Mouse (Mus musculus): ENCODE measurements around the gene Tm9sf3. TPM values are rescaled to one million over a fixed set of nuclear protein-coding genes. Genes with fewer than 3 reads are reported as not detected.
"Not testable (repeated sequence)": the region's sequence is repeated elsewhere in the genome, so short reads cannot be mapped to it uniquely, and the experiment has no call there.

The Tm9sf3 gene
- 10 to 100 TPM; 27.5 to 36.5 TPM for polyA plus RNA-seq (2017; shearing (Covaris generic))

DNA sequence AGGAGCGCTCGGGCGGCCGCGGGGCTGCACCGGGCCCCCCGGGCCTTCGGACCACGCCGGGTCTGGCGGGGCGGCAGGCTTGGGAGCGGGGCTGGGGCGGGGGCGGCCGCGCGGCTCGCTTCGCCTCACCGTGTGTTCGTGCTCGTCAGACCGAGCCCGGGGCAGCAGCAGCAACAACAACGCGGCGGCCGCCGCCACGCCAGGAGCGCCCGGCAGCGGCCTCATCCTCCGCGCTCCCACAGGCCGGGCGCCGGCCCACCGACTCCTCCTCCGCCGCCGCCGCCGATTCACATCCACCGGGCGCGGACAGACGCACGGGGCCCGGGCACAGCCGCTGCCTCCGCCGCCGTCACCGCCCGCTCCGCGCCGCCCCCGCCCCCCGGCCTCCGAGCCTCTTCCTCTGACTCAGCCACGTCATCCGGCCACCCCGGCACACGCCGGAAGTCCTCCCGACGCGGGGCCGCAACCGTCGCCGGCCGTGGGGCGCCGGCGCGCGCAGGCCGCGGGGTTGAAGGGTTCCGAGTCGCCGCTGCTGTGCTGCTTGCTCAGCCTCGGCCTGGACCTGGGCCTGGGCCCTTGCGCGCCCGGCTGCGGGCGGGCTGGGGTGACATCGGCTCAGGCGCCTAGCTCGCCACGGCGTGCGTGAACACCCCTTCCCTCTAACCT lies at the start of gene Tm9sf3:
Gene Tm9sf3 (minus strand): TSS at position 368 of the 666 bp plus-strand sequence.
- ATAC-seq: peak; percentile 72

DNA sequence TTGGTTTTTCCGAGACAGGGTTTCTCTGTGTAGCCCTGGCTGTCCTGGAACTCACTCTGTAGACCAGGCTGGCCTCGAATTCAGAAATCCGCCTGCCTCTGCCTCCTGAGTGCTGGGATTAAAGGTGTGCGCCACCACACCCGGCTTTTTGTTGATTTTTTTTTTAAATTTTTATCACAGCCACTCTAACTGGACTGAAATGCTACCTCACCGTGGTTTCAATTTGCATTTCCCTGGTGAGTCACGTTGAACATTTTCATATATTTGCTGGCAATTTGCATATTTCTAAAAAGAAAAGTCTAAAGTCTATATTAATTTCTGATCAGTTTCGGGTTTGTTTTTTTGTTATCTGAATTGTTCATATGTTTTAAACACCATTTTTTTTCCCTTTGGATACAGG lies 48.8 kb upstream of the Tm9sf3 start:
- not testable (repeated sequence) for ATAC-seq

DNA sequence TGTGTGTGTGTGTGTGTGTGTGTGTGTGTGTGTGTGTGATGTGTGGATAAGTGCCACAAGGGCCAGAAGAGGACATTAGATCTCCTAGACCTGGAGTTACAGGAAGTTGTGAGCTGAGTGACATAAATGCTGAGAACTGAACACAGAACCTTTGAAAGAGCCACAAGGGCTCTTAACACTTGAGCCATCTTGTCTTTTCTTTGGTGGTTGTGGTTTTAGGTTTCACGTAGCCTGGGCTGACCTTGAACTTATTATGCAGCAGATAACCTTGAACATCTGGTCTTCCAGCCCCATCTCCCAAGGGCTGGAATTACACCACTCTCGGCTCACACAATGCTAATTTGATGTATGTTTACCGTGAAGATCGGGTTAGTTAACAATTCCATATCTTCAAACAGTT lies 48.2 kb upstream of the Tm9sf3 start:
- ATAC-seq: no peak

DNA sequence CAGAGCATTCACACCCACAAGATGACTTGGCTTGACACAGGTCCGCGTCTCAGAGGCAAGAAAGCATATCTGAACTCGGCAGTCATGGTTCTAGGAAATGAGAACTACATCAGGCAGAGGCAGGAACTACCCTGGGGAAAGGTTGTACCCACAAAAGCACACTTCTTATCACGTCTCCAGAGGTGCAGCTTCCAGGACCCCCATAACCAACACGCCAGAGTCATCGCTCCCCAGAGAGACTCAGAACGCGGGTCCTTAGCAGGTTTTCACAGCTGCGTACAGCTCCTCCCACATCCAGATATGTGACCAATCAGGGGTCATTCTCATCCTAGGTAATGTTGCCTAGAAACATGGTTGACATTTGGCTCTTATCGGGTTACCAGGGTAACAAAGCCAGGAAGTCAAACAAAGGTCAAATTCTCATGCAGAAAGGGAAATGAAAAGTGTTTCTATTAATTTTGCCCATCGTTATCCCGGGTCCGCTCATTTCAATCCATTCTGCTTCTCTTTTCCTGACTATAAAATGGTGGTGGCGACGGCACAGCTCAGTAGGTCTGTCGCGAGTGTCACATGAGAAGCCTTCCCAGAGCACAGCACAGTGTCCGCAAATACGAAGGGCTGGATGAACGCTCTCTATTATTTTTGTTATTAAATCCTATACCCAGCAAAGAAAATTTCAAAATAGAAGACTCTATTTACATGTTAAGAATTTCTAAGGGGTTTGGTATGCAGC lies 47.3 kb upstream of the Tm9sf3 start:
- peak; percentile 98 for ATAC-seq

DNA sequence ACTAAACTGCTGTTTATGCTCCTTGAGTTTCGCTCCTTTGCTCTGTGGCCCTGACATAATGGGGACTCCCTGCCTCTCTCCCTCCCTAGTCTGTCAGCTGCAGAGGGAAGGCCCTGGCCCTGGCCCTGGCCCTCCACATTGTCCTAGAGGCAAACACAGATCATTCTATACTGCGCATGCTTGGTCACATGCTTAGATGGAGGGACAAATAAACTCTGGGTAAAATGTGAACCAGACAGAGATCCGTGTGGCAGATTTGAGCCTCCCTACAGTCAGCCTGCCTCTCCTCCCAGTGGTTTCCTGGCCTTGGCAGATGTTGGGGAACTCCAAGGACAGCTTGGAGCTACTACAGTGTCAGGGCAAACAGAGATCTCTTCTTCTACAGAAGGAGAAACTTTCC lies 40.1 kb upstream of the Tm9sf3 start:
- no peak for ATAC-seq

DNA sequence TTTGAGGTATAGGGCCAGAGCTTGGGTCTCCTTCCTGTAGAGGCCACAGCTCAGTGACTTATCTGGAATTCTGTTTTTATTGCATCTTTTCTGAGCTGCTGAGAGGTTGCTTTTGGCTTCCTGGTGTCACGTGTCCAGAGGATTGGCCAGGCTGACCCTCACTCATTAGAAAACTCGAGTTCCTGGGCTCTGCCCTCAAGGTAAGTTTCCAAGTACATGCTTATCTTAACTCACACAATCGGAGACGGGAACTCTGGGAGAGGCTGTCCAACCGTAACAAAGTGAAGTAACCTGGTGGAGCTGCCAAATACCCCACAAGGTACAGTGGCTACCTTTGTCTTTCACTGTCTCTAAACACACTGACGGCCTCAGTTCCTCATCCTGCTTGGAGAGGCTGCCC lies 39.6 kb upstream of the Tm9sf3 start:
- ATAC-seq: no peak

DNA sequence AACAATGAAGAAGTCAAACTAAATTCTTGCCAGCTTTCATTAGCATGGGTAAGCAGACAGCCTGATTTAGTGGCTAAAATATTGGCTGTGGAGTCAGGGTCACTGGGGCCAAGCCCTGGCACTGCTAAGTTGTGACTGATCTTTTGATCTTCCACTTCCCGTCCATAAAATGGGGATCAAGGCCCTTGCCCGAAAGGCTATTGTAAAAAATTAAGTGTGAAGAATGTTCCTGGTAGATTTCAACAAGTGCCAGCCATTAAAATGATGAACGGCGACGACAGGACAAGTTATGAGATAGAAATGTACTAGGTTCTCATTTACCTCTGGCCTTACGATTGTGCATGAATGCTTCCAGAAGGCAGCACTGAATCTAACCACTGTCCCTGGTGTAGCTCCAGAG lies 38.1 kb upstream of the Tm9sf3 start:
- ATAC-seq: no peak

DNA sequence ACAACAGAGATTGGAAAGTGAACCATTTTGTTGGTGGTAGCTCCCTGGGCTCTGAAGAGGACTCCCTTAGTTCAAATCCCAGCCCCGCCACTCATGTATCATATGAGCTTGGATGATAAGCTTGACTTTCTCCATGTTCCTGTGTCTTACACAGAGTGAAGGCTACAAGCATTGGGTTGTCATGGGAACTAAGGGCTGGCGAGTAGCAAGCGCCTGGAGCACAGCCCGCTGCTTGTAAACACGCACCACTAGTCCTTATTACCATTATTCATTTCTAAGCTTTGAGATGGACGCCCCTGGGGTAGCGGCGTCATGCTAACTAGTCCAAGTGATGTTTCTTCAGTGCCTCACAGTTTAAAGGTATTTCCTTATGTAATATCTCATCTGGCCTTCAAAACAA lies 35.6 kb upstream of the Tm9sf3 start:
- no peak for ATAC-seq

DNA sequence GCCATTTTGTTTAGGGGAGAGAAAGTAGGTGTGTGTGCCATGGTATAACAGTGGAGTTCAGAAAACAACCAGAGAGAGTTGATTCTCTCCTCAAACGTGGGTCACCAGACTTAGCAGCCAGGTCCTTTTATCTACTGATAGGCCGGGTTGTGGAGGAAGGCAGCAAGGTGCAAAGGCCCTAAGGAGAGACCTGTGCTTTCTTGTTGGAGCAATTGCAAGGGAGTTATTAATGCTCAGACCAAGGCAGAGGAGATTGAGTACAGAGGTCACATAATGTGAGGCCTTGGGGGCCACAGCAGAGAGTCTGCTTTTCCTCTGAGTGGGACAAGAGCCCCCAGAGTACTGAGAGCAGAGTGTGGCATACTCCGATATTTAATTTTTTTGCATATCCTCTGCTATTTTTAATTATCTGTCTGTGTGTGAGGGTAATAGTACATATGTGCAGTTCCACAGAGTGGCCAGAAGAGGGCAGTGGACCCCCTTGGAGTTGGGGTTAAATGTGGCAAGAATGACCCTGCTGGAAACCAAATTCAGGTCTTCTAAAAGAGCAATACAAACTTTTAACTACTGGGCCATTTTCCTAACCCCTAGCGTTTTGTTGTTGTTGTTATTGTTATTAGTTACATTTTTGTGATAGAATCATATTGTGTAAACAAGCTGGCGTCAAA lies 27.3 kb upstream of the Tm9sf3 start:
- no peak for ATAC-seq

DNA sequence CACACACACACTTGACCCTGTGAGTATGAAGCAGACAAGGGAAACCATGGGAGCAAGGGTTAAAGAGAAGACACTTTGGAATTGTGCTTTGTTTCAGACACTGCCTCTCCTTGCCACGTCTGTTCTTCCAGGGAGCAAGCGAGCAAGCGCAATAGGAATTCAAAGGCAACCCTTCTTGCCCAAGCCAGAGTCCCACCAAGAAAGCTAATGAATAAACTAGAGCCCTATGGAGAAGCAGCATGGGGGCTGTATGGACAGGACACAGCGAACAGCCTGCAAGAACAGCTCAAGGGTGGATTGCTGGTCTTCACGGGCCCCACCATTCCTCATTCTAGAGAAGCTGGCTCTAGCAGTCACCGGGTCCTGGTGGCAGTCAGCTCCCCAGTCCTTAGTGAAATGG lies 24.8 kb upstream of the Tm9sf3 start:
- no peak for ATAC-seq

DNA sequence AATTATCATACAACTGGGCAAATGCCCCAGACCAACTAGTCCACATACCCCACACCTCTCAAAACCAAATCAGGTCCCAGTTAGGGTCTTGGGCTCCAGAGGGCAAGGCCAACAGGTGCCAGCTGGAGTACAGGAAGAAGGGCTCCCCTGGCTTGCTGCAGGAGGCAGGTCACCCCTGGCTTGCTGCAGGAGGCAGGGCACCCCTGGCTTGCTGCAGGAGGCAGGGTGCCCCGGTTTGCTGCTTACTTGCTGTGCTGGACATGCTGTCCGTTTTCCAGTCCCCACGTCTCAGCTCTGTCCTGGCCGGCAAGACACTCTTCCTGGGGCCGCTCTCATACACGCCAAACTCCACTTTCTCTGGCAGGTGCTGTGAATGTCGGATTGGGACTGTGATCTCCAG lies 23.4 kb upstream of the Tm9sf3 start:
- ATAC-seq: no peak

DNA sequence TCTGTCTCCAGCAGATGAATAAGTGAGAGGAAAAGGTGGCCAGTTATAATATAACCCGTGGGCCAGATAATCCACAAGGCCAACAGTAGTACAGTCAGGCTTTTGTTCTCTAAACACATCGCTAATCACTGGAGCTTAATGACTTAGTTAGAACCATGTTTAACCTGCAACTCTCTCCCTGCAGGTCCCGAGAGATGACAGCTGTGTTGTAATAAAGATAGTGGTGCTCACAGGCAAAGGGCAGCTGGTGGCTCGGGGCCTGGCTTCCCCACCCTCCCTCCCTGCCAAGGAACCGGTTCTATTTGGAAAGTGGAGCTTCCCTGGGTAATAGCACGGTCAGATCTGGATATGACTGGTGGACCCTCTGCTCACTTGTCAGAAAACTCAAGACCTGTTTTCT lies 20.7 kb upstream of the Tm9sf3 start:
- ATAC-seq: no peak

DNA sequence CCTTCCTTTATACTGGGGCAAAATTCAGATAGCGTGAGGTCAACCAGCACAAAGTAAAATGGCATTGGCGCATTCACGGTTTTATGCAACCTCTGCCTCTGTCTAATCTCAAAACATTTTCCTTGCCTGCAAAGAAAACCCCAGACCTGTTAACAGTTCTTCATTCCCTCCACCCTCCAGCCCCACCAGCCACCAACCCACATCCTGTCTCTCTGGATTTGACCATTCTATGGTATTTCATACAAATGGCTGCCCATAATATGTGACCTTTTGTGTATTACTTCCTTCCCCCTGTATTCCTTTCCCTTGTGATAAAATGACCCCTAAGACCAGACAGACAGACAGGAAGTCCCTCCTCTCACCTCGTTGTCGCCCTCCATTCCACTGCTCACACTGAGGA lies 18.9 kb upstream of the Tm9sf3 start:
- ATAC-seq: peak; percentile 40

DNA sequence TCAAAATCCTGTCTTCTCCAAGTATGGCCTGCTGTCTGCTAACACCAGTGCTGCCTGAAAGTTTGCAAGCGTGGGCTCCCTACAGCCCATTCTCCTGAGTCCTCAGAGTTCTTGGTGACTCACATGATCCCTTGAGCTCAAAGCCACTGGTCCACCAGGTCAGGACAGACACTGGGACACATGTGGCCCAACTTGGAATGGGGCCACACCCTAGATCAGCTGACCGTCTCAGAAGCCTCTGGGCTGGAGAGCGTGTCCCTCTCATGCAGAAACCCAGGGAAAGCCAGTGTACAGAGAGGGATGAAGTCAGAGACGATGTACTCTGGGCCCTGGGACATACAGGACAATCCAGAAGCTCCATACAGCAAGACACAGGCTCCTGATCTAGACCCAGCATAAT lies 18.4 kb upstream of the Tm9sf3 start:
- ATAC-seq: no peak

DNA sequence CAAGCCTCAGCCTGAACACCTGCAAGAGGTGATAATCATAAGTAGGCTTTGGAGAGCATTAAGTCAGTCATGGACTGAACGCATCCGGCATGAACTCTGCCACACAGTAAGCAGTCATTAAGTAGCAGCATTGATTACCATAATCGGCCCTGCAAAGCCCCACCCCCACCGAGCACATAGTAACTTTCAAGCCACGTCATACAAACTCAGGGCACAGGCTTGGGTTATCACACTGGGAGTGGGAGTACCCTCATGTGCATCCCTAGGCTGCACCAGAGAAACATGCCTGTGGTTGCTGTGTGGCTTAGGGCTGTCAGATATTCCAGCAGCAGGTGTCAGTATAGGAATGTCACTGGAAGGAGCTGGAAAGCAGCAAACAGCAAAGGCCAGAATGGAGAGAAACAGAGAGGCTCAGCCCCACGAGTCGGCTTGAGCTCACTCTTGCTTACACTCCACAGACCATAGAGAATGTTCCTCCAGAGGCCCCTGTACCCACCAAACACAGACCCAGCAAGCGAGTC lies 16.0 kb upstream of the Tm9sf3 start:
- no peak for ATAC-seq

DNA sequence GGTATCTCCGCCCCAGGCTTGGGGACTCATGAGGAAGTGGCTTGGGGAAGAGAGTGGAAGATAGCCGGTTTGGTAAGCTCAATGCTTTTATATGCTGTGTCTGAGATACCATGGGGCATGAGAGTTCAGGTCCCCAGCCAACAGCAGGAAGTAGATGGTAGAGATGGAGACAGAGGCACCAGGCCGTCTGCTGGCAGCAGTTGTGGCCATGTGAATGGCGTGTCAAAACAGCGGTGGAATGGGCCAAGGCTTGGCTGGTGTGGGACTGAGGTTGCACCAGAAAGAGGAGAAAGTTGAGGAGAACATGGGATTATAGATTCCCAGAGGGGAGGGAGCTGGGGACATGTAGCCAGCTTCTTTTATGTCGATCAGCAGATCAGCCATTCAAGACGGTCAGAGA lies 14.8 kb upstream of the Tm9sf3 start:
- ATAC-seq: no peak

DNA sequence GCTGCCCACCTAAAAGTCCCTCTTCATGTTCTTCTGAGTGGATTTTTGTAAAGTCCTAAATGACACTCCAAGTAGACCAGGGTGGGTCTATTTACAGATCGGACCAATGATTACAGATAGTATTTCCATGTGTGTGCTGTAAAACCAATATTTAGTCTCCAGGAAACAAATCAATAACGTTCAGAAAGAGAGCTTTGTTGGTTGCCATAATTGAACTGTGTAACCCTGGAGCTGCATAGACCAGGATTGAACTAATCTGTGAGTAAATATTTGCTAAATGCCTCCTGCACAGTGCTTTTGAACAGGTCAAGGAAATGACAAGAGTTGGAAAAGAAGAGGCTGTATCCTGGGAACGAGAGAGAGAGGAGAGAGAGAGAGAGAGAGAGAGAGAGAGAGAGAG lies 11.8 kb upstream of the Tm9sf3 start:
- no peak for ATAC-seq

DNA sequence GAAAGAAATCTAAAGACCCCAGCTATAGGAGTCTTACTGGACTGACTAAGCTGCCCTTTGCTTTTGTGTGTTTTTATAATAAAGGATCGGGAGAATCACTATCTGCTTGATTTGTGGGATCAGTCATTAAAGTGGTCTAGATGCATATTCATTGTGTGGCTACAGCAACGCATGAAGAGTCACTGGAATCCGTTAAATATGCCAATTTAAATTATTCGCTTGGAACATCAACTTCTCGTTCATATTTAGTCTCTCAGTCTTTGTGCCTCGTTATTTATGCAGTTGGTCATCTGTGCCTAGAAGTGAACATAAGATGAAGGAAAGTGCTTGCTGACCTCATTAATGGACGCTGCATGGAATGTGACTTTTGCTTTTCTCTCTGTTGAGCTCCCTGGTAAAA lies 7.1 kb upstream of the Tm9sf3 start:
- ATAC-seq: no peak

DNA sequence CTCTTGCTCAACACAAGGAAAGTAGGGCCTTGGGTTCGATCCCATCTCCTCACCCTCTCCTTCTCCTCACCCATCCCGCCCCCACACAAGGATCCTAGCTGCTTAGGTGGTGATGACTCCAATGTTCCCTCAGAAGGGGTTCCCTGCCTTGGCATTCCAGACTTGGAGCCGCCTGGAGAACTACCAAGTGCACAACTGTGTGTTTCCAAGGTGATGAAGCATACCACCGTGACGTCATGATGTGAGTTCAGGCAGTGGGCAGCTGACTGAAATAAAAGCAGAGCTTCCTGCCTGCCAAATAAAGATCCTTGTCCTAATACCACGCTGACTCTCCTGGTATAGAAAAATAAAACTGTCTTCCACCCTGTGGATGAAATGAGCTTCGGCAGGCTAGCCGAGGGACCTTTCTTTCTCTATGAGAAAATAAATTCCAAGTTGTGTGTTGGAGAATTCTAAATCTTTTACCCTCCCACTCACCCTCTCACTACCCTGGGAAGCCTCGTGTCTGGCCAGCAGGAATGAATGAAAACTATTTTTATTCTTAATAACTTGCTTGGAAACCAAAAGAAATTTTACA lies 6.4 kb upstream of the Tm9sf3 start:
- no peak for ATAC-seq

DNA sequence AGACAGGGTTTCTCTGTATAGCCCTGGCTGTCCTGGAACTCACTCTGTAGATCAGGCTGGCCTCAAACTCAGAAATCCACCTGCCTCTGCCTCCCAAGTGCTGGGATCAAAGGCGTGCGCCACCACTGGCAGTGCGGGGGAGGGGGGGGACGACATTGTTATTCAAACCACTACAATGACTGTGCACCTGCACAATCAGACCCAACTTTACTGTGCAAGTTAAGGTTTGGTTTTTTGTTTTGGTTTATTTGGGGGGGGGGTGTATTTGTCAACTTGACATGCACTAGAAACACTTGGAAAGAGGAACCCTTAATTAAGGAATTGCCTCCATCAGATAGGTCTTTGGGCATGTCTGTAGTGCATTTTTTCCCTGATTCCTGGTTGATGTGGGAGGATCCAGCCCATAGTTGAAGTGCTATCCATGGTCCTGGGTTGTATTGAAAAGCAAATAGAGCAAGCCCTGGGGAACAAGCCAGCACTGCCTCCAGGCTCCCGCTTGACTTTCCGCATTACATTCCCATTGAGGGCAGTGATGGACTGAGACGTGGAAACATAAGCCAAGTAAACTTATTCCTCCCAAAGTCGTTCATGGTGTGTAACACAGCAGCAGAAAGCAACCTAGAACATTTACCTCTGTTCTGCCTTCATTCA lies 2.6 kb upstream of the Tm9sf3 start:
- ATAC-seq: no peak

DNA sequence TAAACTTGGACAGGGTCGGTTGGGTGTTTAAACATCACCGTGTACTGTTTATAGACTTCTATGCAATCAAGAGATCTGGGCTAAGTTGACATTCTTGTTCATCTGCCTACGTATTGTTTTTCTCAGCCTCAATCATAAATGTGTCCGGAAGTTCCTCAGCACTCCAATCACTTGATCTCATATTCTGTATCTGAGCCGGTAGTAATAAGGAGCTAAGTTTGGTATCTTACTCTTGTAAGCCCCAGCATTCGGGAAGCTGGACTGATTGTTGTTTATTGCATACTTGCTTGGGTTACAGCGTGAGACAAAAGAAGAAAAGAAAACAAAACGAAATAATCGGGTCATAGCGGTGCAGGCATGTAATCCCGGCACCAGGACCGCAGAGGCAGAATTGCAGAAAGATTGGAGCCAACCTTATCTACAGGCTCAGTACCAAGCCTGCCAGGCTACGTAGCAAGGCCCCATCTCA lies 568 bp upstream of the Tm9sf3 start:
- peak; percentile 58 for ATAC-seq

DNA sequence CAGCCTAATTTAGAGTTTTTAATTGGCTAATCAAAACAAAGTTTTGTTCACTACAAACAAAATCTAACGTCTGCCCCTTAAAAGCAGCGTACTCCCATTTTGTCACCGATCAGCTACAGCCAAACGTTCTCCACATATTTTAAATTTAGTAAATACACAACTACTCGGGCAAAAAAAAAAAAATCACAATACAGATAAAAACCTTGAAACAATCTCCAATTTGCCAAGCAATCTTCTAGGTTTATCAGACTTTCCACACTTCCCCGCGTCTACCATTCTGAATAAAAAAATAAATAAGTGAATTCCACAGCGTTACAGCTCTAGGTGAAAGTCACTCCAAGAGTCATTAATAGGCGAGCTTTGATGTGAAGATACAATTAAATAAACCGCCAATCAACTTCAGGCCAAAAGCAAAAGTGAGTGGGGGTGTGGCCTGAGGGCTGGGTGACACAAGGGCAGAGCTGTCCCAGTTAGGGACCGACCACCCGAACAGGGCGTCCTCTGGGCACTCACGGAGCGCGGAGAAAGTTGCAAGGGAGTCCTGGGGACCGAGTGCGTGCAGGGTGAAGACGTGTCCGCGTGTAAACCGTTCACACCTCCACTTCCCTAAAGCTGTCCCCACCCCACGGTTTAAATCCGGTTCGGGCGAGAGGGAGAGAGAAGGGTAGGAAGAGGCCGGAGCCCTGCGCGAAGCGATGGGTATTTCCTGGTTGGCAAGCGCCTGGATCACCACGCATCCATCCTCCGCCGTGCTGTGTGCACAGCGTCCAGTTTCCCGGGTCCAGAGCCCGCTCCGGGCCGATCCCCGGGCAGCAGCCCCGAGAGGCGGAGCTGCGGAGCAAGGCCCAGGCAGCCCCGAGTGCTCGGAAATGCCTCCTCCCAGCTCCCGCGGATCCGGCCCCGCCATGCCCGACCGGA lies 826 bp downstream of the Tm9sf3 start:
- ATAC-seq: peak; percentile 56
